Mouse (Mus musculus): Measurements from ENCODE around the gene Nsf. TPM values are rescaled to one million over a fixed set of nuclear protein-coding genes. Genes with fewer than 3 reads are reported as not detected.

Nsf gene
- polyA plus RNA-seq, 1 experiment from 2014 or later = 47.6 TPM

GRCm38 (mm10) chr11:103864486-103864885 is 89.4 kb downstream of the Nsf start:
- DNase-seq (ENCODE audit: low spot score) = no peak
- no peak overlapping the region for H3K4me2 ChIP-seq (ENCODE audit: low read depth, low read length)
- no peak overlapping the region for H3K27ac ChIP-seq (replicated peaks; ENCODE audit: low read depth, low read length)
- no peak overlapping the region for H3K9ac ChIP-seq (replicated peaks; ENCODE audit: low read length)
- no peaks in the 10 kb centered on the region for H3K9me3 ChIP-seq (replicated peaks; ENCODE audit: control insufficient read depth, low read length)
- no peak overlapping the region for H3K4me3 ChIP-seq (ENCODE audit: low read depth, low read length)
- no peaks in the 10 kb centered on the region for H3K36me3 ChIP-seq (replicated peaks; ENCODE audit: control insufficient read depth, insufficient read depth, low read depth, low read length)
- ATAC-seq (replicated peaks; ENCODE audit: insufficient number of reproducible peaks, low FRiP score, low TSS enrichment, low read depth) = no peak
- no peaks in the 10 kb centered on the region for H3K27me3 ChIP-seq (ENCODE audit: control insufficient read depth, insufficient read depth, low read length)
- no peaks in the 10 kb centered on the region for H3K4me1 ChIP-seq (ENCODE audit: control insufficient read depth, insufficient read depth, low read length)
- WGBS = 91% methylated on average over 4 of the region's 4 CpGs

GRCm38 (mm10) chr11:103862951-103863350 is 90.9 kb downstream of the Nsf start:
- Histone ChIP-seq H3K4me3 (ENCODE audit: low read depth, low read length) (no peak overlapping the region), H3K9ac (replicated peaks; ENCODE audit: low read length) (no peak overlapping the region), H3K4me2 (ENCODE audit: low read depth, low read length) (no peak overlapping the region), H3K27me3 (ENCODE audit: control insufficient read depth, insufficient read depth, low read length) (no peaks in the 10 kb centered on the region), H3K36me3 (replicated peaks; ENCODE audit: control insufficient read depth, insufficient read depth, low read depth, low read length) (0 out of 2 replicates have a peak, but pooled peaks cover 2% of the 10 kb centered on the region), H3K27ac (replicated peaks; ENCODE audit: low read depth, low read length) (no peak overlapping the region), H3K9me3 (replicated peaks; ENCODE audit: control insufficient read depth, low read length) (no peaks in the 10 kb centered on the region), H3K4me1 (ENCODE audit: control insufficient read depth, insufficient read depth, low read length) (no peaks in the 10 kb centered on the region)
- DNase-seq (ENCODE audit: low spot score) (no peak), ATAC-seq (replicated peaks; ENCODE audit: insufficient number of reproducible peaks, low FRiP score, low TSS enrichment, low read depth) (no peak)
- 92% methylated on average over 8 of the region's 8 CpGs for WGBS

GRCm38 (mm10) chr11:103859933-103860610 is 93.8 kb downstream of the Nsf start:
- H3K4me1 ChIP-seq (ENCODE audit: control insufficient read depth, insufficient read depth, low read length) = no peaks in the 10 kb centered on the region
- H3K9ac ChIP-seq (replicated peaks; ENCODE audit: low read length) = no peak overlapping the region
- H3K27me3 ChIP-seq (ENCODE audit: control insufficient read depth, insufficient read depth, low read length) = no peaks in the 10 kb centered on the region
- H3K9me3 ChIP-seq (replicated peaks; ENCODE audit: control insufficient read depth, low read length) = no peaks in the 10 kb centered on the region
- H3K4me2 ChIP-seq (ENCODE audit: low read depth, low read length) = no peak overlapping the region
- H3K36me3 ChIP-seq (replicated peaks; ENCODE audit: control insufficient read depth, insufficient read depth, low read depth, low read length) = 0 out of 2 replicates have a peak, but pooled peaks cover 2% of the 10 kb centered on the region
- DNase-seq (ENCODE audit: low spot score) (no peak), ATAC-seq (replicated peaks; ENCODE audit: insufficient number of reproducible peaks, low FRiP score, low TSS enrichment, low read depth) (no peak)
- H3K4me3 ChIP-seq (ENCODE audit: low read depth, low read length) = no peak overlapping the region
- no peak overlapping the region for H3K27ac ChIP-seq (replicated peaks; ENCODE audit: low read depth, low read length)
- WGBS = 76% methylated on average over 4 of the region's 4 CpGs

GRCm38 (mm10) chr11:103858760-103859159 is 95.1 kb downstream of the Nsf start:
- Histone ChIP-seq H3K27me3 (ENCODE audit: control insufficient read depth, insufficient read depth, low read length) (no peaks in the 10 kb centered on the region), H3K36me3 (replicated peaks; ENCODE audit: control insufficient read depth, insufficient read depth, low read depth, low read length) (0 out of 2 replicates have a peak, but pooled peaks cover 2% of the 10 kb centered on the region), H3K4me2 (ENCODE audit: low read depth, low read length) (no peak overlapping the region), H3K4me1 (ENCODE audit: control insufficient read depth, insufficient read depth, low read length) (no peaks in the 10 kb centered on the region), H3K4me3 (ENCODE audit: low read depth, low read length) (no peak overlapping the region), H3K9me3 (replicated peaks; ENCODE audit: control insufficient read depth, low read length) (no peaks in the 10 kb centered on the region), H3K27ac (replicated peaks; ENCODE audit: low read depth, low read length) (no peak overlapping the region), H3K9ac (replicated peaks; ENCODE audit: low read length) (no peak overlapping the region)
- WGBS = 65% methylated on average over 5 of the region's 5 CpGs
- ATAC-seq (replicated peaks; ENCODE audit: insufficient number of reproducible peaks, low FRiP score, low TSS enrichment, low read depth) (no peak), DNase-seq (ENCODE audit: low spot score) (no peak)

GRCm38 (mm10) chr11:103856641-103857040 is 97.2 kb downstream of the Nsf start:
- no peak for DNase-seq (ENCODE audit: low spot score)
- no peak overlapping the region for H3K9ac ChIP-seq (replicated peaks; ENCODE audit: low read length)
- 91% methylated on average over 7 of the region's 7 CpGs for WGBS
- H3K27me3 ChIP-seq (ENCODE audit: control insufficient read depth, insufficient read depth, low read length) = no peaks in the 10 kb centered on the region
- H3K4me3 ChIP-seq (ENCODE audit: low read depth, low read length) = no peak overlapping the region
- no peak overlapping the region for H3K4me2 ChIP-seq (ENCODE audit: low read depth, low read length)
- ATAC-seq (replicated peaks; ENCODE audit: insufficient number of reproducible peaks, low FRiP score, low TSS enrichment, low read depth) = no peak
- no peak overlapping the region for H3K27ac ChIP-seq (replicated peaks; ENCODE audit: low read depth, low read length)
- 0 out of 2 replicates have a peak, but pooled peaks cover 2% of the 10 kb centered on the region for H3K36me3 ChIP-seq (replicated peaks; ENCODE audit: control insufficient read depth, insufficient read depth, low read depth, low read length)
- H3K4me1 ChIP-seq (ENCODE audit: control insufficient read depth, insufficient read depth, low read length) = no peaks in the 10 kb centered on the region
- H3K9me3 ChIP-seq (replicated peaks; ENCODE audit: control insufficient read depth, low read length) = no peaks in the 10 kb centered on the region

GRCm38 (mm10) chr11:103854294-103854693 is 99.6 kb downstream of the Nsf start:
- Histone ChIP-seq H3K9ac (replicated peaks; ENCODE audit: low read length) (no peak overlapping the region), H3K9me3 (replicated peaks; ENCODE audit: control insufficient read depth, low read length) (no peaks in the 10 kb centered on the region), H3K36me3 (replicated peaks; ENCODE audit: control insufficient read depth, insufficient read depth, low read depth, low read length) (0 out of 2 replicates have a peak, but pooled peaks cover 2% of the 10 kb centered on the region), H3K4me2 (ENCODE audit: low read depth, low read length) (no peak overlapping the region), H3K27ac (replicated peaks; ENCODE audit: low read depth, low read length) (no peak overlapping the region), H3K4me1 (ENCODE audit: control insufficient read depth, insufficient read depth, low read length) (no peaks in the 10 kb centered on the region), H3K27me3 (ENCODE audit: control insufficient read depth, insufficient read depth, low read length) (no peaks in the 10 kb centered on the region), H3K4me3 (ENCODE audit: low read depth, low read length) (no peak overlapping the region)
- 56% methylated on average over 9 of the region's 9 CpGs for WGBS
- DNase-seq (ENCODE audit: low spot score) (no peak), ATAC-seq (replicated peaks; ENCODE audit: insufficient number of reproducible peaks, low FRiP score, low TSS enrichment, low read depth) (no peak)

- ATAC-seq (replicated peaks; ENCODE audit: insufficient number of reproducible peaks, low FRiP score, low TSS enrichment, low read depth) = no peak
- peak; percentile 12 for DNase-seq (ENCODE audit: low spot score)
Observed at GRCm38 (mm10) chr11:103853284-103853920, 100.5 kb downstream of the Nsf start.

GRCm38 (mm10) chr11:103852590-103853283 is 101.1 kb downstream of the Nsf start:
- no peaks in the 10 kb centered on the region for H3K9me3 ChIP-seq (replicated peaks; ENCODE audit: control insufficient read depth, low read length)
- no peak overlapping the region for H3K9ac ChIP-seq (replicated peaks; ENCODE audit: low read length)
- no peak overlapping the region for H3K27ac ChIP-seq (replicated peaks; ENCODE audit: low read depth, low read length)
- no peaks in the 10 kb centered on the region for H3K36me3 ChIP-seq (replicated peaks; ENCODE audit: control insufficient read depth, insufficient read depth, low read depth, low read length)
- DNase-seq (ENCODE audit: low spot score) (no peak), ATAC-seq (replicated peaks; ENCODE audit: insufficient number of reproducible peaks, low FRiP score, low TSS enrichment, low read depth) (no peak)
- no peak overlapping the region for H3K4me2 ChIP-seq (ENCODE audit: low read depth, low read length)
- H3K27me3 ChIP-seq (ENCODE audit: control insufficient read depth, insufficient read depth, low read length) = no peaks in the 10 kb centered on the region
- 64% methylated on average over 16 of the region's 16 CpGs for WGBS
- H3K4me1 ChIP-seq (ENCODE audit: control insufficient read depth, insufficient read depth, low read length) = no peaks in the 10 kb centered on the region
- no peak overlapping the region for H3K4me3 ChIP-seq (ENCODE audit: low read depth, low read length)

More at GRCm38 (mm10) chr11:103853284-103853920, 100.5 kb downstream of the Nsf start:
- no peak overlapping the region for H3K4me2 ChIP-seq (ENCODE audit: low read depth, low read length)
- no peak overlapping the region for H3K9ac ChIP-seq (replicated peaks; ENCODE audit: low read length)
- H3K4me1 ChIP-seq (ENCODE audit: control insufficient read depth, insufficient read depth, low read length) = no peaks in the 10 kb centered on the region
- H3K4me3 ChIP-seq (ENCODE audit: low read depth, low read length) = no peak overlapping the region
- H3K36me3 ChIP-seq (replicated peaks; ENCODE audit: control insufficient read depth, insufficient read depth, low read depth, low read length) = 0 out of 2 replicates have a peak, but pooled peaks cover 2% of the 10 kb centered on the region
- WGBS = 36% methylated on average over 10 of the region's 10 CpGs
- H3K9me3 ChIP-seq (replicated peaks; ENCODE audit: control insufficient read depth, low read length) = no peaks in the 10 kb centered on the region
- H3K27me3 ChIP-seq (ENCODE audit: control insufficient read depth, insufficient read depth, low read length) = no peaks in the 10 kb centered on the region
- H3K27ac ChIP-seq (replicated peaks; ENCODE audit: low read depth, low read length) = no peak overlapping the region

Measured in embryonic facial prominence, embryonic 11.5 days (tissue).